ENCODE assay signal across 15 mouse cellular contexts in the genomic region with DNA sequence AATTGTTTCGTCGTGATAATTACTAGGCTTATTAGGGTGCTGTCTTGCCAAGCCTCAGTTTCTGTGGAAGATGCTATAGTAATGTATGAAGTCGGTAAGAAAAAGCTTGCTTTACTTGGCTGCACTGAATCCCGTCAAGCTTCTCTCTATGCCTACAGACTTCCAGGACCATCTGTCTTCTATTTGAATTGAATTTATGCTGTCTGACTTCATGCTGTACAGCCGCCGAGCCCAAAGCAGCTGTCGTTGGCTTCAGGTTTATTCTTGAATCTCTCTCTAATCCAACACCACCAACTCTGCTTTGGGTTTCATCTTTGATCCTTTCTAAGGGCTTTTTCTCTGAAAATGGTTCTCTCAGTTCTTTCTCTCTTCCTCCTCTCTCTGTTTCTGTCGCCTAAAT.
DNase-seq lines count a peak whose midpoint lies in the region; ATAC-seq lines count a peak whose summit lies in the region.
"Had no signal": no experiment of that assay in that cellular context is flagged by ENCODE, and none has a peak within 500 bp of the region (broad histone marks: within the 10 kb centered on the region; RNA-seq: fewer than 3 reads in every experiment).

No protein-coding gene starts in this region.

- intact Hi-C loops in left cerebral cortex, postnatal 36 days (cut with DNase I): no loop called here

- H3K4me2 ChIP-seq in kidney, embryonic 15.5 days: no peak overlapping the region
- H3K4me2 ChIP-seq: liver, embryonic 12.5 days; midbrain, embryonic 13.5 days had no signal

- no peaks in the 10 kb centered on the region for H3K9me3 ChIP-seq in kidney, embryonic 15.5 days (replicated peaks)
- H3K9me3 ChIP-seq: liver, embryonic 12.5 days; midbrain, embryonic 13.5 days had no signal

- no peak for ATAC-seq in activated CD4-positive, CD25-positive, alpha-beta regulatory T cell, adult 4 months
- ATAC-seq in kidney, embryonic 15.5 days (replicated peaks; ENCODE audit: low FRiP score): no peak
- ATAC-seq: liver, embryonic 12.5 days; midbrain, embryonic 13.5 days had no signal

- no peaks in the 10 kb centered on the region for H3K36me3 ChIP-seq in kidney, embryonic 15.5 days
- H3K36me3 ChIP-seq: liver, embryonic 12.5 days; midbrain, embryonic 13.5 days had no signal

- no peak overlapping the region for H3K4me3 ChIP-seq in kidney, embryonic 15.5 days (replicated peaks)
- H3K4me3 ChIP-seq: liver, embryonic 12.5 days; midbrain, embryonic 13.5 days had no signal

- no peak overlapping the region for H3K27ac ChIP-seq in kidney, embryonic 15.5 days
- H3K27ac ChIP-seq: liver, embryonic 12.5 days; midbrain, embryonic 13.5 days; stomach, postnatal 0 days had no signal

- peak; percentile 18 to 21 for DNase-seq in cerebellum, postnatal 36 days
- no peak for DNase-seq in cerebellum, adult 9-11 months
- peak; percentile 88 for DNase-seq in brain, adult 2 months (ENCODE audit: low read depth, low spot score)
- DNase-seq in frontal cortex, postnatal 14 days (ENCODE audit: low spot score in 2 of 2): peak; percentile 24 to 35
- peak; percentile 54 to 61 for DNase-seq in left cerebral cortex, postnatal 36 days (ENCODE audit: low spot score in 2 of 2)
- DNase-seq in heart, adult 11 months: no peak
- DNase-seq: B cell, adult 2 months; gastrocnemius, postnatal 10 days; kidney, postnatal 14 days; lung, postnatal 14 days had no signal

- H3K27me3 ChIP-seq in kidney, embryonic 15.5 days: no peaks in the 10 kb centered on the region
- H3K27me3 ChIP-seq: liver, embryonic 12.5 days; midbrain, embryonic 13.5 days had no signal

- H3K9ac ChIP-seq in kidney, embryonic 15.5 days: no peak overlapping the region
- H3K9ac ChIP-seq: liver, embryonic 12.5 days; midbrain, embryonic 13.5 days had no signal

- WGBS in kidney, embryonic 15.5 days: 77% methylated on average over 8 of the region's 8 CpGs

- H3K4me1 ChIP-seq in kidney, embryonic 15.5 days: no peaks in the 10 kb centered on the region
- H3K4me1 ChIP-seq: liver, embryonic 12.5 days; midbrain, embryonic 13.5 days had no signal

Comparison
In these comparisons a context has a peak if more than half of its experiments do, and no peak if none do; other contexts are left out.
1. DNase-seq: peak in cerebellum, postnatal 36 days (2 of 2), brain, adult 2 months (single experiment), frontal cortex, postnatal 14 days (2 of 2) and left cerebral cortex, postnatal 36 days (2 of 2); none in cerebellum, adult 9-11 months (single experiment) and heart, adult 11 months (single experiment).